Mouse (Mus musculus) heart, postnatal 4 days (tissue): ENCODE results near the gene Arhgap27. TPM values are rescaled to one million over a fixed set of nuclear protein-coding genes. Genes with fewer than 3 reads are reported as not detected.
"Not testable (repeated sequence)": the region's sequence is repeated elsewhere in the genome, so short reads cannot be mapped to it uniquely, and the experiment has no call there.

Source experiments
- DNase-seq: peaks from one replicate; pipeline ENCODE4 v3.0.0; 2021
- total RNA-seq, 2 experiments: library from RNA; stranded (reverse); gene quantifications; 2 replicates each; pipeline ENCODE4 v1.2.3; 2021

Arhgap27 gene
- 10 to 100 TPM; 23.5 to 25.4 TPM for total RNA-seq

DNA sequence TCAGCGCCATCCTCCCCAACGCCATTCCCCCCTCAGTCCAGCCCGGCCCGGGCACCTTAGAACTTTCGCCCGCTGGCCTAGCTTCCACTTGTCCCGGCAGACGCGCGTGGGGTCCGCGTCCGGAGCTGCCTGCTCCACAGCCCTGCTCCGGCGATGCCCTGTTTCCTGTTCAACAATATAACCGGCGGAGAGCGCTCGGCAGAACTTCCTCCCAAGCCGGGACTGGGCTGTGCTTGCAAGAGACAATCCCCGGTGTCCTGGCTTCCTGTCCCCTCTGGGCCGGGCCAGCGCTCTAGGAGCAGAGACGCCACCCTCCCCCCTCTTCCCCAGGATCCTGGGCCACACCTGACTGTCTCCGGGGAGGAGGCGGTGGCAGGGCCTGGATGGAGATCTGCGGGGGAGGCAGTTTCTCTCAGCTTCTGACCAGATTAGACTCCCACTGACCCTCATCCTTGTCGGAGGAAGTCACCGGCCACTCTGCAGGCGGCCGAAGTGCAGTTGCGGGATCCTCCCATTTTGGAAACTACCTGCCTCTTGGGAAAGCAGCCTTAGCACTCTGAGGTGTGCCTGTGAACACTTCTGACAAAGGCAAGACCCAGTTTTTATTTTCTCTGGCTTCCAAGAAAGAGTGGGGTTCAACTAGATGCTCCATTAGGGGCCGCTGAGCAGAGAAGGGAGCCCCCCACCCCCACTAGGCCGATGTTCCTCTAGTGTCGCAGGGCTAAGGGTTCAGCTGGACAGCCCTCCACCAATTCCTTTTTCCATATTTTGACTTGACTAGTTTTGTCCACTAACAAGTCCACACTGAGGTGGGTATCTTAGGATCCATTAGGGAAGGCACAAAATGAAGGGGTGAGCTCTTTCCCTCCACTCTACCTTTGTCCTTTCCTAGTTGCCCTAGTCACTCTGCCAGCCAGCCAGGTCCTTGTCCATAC is at the start of gene Arhgap27:
Gene Arhgap27, minus strand, starts transcription at position 479 of the 935 bp plus-strand sequence.
- DNase-seq: peak; percentile 82

DNA sequence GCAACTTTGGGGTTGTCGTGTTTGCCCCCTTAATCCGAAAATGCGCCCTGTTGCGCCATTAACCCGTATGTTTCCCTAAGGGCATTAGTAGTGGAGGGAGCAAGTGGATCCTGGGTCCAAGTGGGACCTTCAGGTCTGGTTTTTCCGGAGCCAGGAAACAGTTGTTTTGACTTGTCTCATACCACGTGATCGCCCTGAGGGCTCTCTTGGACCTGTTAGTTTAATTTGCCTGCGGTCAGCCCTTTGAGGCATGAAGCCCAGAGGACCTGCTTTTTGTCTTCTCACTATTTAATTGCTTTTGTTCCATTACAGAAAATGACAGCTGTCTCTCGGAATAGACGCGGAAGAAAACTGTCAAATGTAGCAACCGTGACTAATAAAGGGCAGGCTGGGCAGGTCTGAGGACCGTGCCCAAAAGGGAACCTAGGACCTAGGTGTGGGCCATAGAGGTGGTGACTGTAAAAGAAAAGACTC is 49.5 kb upstream of the Arhgap27 start:
- DNase-seq: no peak

DNA sequence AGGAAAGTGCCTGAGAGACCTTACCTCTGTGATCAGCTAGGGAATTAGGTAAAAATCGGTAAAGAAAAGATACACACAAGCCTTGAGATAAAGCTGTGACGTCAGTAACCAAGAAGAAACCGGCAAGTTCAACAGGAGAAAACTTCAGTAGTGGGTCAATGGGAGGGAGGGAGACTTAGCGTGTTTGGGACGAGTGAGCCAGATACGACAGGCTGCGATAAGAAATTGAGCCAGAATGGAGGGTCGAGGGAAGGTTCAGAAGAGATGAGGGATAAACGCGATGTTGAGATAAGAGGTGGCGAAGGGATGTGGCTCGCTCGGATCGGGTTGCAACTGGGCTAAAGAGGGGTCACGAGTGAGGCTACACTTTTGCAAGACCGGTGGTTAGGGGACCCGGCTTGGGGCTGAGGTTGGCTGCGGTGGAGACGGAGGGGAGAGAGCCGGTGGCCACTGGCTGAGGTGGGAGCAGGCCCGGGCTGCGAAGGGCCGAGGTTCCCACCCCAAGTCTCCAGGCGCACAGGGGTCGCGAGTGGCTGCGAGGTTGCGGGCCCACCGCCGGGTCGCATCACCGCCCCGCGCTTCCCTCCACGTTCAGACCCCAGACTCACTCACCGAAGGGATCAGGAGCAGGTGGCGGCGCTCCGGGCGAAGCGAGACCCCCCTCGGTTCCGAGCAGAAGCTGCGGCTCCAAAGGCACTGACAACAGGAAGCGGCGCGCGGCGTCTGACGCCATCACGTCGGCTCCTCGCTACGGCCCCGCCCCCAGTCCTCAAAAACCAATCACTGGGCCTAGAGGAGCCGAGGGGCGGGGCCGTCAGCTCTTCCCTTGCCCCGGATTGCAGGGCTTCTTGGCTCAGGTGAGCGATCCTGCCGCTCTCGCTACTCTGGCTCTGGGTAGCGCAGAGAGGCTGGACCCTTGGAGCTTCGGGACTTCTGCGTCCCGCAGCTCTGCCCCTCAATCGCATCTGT is 48.8 kb upstream of the Arhgap27 start, which contains the start of gene Plekhm1:
Gene Plekhm1, minus strand, starts transcription at position 707 of the 969 bp plus-strand sequence.
- peak; percentile 96 for DNase-seq

DNA sequence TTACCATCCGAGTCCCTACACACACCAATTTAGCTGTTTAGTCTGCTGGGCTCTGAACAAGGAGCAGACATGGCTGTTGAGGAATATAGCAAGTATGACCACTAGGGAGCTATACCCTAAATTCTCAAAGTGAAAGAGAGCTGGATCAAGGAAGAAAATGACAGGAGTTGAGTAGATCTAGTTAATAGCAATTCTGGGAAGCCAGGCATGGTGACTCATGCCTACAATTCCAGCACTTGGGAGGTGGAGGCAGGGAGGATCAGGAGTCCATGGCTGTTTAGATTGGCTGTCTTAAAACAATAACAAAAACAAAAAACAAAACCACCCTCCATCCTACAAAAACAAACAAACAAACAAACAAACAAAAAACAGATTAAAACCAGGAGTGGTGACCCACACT is 47.8 kb upstream of the Arhgap27 start:
- DNase-seq: no peak

DNA sequence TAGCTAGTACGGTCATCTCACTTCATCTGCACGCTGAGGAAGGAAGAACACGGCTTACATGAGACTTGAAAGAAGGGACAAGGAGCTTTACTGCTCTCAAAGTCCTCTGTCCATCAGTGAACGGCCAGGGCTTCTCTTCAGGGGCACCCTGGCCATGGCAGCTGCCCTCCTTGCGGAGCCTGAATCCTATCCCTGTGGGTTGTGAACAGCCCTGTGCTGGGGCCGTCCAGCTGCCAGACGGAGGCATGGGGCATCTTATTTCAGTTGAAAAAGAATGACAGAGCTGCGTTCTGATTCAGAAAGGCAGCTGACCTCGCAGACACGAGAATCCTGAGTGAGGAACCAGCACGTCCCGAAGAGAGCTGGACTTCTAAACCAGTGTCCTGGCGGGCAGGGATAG is 45.4 kb upstream of the Arhgap27 start:
- DNase-seq: no peak

DNA sequence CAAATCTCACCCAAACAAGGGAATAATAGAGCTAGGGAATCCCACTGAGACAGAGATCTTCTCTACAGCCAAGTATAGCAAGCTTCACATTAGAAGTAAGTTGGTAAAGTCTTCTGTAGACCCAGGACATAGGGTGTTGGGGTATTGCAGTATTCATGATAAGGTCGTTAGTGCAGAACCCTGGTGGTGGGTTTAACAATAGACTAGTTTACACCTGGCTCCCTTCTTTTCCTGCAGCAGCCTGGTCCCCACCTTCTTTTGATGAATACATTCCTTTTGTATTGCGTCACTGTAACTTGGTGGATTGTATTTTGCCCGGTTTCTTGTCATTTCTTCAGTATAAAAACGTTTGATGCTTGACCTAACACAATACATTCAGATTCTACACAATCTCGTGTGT is 43.6 kb upstream of the Arhgap27 start:
- not testable (repeated sequence) for DNase-seq

DNA sequence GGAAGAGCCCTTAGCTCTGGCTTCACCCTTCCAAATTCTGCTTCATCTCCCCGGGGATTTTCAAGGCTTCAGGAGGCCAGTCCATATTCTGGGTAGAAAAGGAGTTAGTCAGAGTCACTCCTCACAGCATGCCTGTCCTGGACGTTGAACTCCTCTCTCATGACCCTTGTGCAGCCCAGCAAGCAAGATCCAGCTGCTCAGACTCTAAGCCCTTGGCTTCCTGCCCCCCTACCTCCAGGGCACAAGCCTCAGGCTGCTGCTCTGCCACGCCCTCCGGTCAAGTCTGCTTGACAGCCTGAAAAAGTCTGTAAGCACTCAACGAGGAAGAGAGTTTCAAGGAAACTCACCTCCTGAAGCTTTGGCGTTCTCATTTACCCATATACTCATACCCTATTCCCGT is 43.1 kb upstream of the Arhgap27 start:
- peak; percentile 17 for DNase-seq

DNA sequence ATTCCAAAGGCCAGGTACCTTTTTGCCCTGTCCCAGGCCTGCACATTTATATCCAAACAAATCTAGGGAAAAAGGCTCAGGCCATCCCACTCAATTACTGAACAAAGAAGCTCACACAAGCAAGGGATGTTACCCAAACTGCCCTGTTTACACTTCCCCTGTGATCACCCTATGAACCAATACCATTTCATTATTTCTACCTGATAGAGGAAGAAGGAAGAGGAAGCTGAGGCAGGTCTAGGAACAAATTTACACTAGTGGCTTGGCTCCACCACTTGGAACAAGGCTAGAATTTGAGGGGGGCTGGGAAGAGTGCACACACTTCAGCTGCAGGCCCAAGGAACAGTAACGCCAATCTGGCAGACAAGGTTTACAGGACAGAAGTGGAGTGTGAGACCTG is 42.3 kb upstream of the Arhgap27 start:
- DNase-seq: no peak

DNA sequence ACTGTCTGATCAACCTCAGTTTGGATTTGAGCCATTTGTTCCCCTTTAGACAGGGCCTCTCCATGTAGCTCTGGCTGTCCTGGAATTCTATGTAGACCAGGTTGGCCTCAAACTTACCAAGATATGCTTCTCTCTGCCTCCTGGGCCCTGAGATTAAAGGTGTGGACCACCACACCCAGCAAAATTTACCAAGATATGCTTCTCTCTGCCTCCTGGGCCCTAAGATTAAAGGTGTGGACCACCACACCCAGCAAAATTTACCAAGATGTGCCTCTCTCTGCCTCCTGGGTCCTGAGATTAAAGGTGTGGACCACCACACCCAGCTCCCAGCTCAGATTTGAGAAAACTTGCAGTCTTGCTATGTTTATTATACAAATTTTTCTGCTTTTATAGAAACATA is 41.1 kb upstream of the Arhgap27 start:
- no peak for DNase-seq

DNA sequence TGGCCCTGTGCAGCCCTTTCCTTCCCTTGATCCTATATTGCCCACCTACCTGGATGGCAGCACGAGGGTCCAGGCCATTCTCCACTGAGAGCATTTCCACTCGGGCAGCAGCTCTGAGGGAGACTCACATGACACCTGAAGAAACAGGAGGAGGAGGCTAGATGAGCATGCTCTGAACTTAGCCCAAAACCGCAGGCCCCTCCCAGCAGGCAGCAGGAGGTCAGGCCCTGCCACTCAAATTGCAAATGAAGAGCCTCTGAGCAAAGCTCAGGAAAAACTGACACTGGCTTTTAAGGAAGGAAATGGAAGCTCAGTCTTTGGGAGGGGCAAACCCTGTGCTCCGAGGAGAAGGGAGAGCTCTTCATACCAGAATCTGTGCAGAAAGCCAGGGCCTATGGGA is 40.3 kb upstream of the Arhgap27 start:
- no peak for DNase-seq

DNA sequence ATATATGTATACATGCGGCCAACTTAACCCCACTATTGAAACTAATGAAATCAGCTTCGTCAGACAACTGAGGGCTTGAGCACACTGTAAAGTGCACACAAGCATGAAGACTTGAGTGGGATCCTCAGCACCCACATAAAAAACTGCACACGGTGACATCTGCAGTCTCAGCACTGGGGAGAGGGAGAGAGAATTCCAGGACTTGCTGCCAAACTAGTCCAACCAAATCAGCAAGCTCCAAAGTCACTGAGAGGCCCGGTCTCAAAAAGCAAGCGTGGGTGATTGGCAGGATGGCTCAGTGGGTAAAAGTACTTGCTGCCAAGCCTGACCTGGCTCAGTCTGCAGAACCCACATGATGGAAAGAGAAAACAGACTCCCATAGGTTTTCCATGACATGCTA is 39.2 kb upstream of the Arhgap27 start:
- no peak for DNase-seq

DNA sequence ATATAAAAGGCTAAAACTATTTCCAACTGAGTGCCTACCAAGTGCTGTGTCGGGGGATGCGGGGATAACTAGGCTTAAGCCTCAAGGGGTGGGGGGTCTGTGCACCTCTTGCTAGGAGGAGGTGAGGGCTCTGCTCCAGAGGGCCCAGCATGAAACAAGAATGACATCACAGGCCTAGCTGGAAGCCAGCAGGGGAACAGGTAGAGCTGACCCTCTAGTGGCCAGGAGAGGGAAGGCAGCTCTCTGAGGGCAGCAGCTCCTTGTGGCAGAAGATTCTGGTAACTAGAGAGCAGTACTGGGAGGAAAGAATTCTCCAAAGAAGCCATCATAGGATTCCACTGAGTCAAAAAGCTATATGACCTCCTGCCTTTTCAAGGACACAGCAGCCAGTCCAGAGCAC is 38.7 kb upstream of the Arhgap27 start:
- DNase-seq: peak; percentile 68

DNA sequence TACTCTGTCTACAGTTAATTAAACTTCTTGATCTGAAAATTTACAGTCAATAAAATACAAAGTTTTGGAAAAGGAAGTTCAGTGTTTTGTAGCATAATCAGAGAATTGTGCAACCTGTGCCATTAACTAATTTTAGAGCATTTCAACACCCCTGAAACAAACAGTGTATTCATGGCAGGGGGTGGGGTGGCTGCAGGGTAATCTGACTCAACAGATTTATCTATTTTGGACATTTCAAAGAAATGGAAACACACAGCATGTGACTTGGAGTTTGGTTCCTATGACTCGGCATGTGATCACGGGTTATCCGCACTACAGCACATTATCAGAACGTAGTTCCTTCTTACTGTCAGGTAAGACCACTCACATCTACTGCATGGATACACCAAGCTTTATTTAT is 36.5 kb upstream of the Arhgap27 start:
- no peak for DNase-seq

DNA sequence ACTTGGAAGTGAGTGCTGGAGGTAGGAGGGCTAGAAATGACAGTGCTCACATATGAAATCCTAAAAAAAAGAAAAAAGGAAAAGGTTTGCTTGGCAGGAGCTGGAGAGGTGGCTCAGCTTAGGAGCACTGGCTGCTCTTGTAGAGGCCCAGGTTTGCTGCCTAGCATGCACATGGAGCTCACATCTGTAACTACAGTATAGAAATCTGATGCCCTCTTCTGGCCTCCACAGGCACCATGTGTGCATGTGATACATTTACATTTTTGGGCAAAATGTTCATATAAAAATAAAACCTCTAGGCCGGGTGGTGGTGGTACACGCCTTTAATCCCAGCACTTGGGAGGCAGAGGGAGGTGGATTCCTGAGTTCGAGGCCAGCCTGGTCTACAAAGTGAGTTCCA is 35.6 kb upstream of the Arhgap27 start:
- DNase-seq: peak; percentile 31

DNA sequence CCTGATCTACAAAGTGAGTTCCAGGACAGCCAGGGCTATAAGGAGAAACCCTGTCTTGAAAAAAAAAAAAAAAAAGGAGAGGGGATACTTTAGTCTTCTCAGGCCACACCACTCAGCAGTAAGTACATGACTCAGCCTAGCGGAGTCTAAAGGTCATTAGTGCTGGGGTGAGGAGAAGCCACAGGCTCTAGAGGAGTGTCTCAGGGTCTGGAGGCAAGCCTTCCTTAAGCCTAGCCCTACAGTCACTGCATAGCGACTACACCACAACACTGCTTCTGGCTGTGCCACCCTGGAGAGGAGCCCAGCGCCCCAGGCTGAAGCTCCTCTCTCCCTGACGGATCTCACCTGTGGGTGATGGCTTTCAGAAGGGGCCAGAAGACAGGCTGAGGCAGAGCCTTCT is 33.2 kb upstream of the Arhgap27 start:
- no peak for DNase-seq

DNA sequence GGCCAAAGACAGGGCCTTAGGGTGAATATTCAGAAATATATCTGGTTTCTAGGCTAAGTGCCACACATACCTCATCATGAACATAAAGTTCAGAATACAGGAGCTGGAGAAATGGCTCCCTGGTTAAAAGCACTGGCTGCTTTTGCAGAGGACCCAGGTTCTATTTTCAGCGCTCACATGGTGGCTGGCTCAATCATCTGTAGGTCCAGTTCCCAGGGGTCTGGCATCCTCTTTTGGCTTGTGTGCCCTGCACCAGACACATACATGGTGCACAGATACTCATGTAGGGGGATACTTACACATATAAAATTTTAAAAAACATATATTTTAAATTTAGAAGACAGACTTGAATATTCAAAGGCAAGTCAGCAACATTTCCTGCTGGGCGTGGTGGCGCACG is 32.7 kb upstream of the Arhgap27 start:
- no peak for DNase-seq

DNA sequence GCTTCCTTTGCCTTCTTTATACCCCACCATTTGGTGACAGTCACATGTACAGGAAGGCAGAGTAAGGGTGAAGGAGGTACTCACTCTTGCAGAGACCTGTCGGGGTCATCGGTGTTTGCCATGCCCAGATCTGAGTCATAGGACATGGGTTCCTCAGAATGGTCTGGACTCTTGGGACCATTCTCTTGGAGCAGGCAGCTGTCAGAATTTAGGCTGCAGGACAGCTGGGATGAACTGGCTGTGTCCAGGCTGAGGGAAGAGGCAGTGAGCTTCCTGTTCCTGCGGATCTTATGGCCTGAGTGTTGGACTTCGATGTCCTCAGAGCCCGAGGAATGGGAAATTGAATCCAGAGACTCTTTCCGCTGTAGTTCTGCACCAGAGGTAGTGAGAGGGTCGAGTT is 31.1 kb upstream of the Arhgap27 start:
- no peak for DNase-seq

DNA sequence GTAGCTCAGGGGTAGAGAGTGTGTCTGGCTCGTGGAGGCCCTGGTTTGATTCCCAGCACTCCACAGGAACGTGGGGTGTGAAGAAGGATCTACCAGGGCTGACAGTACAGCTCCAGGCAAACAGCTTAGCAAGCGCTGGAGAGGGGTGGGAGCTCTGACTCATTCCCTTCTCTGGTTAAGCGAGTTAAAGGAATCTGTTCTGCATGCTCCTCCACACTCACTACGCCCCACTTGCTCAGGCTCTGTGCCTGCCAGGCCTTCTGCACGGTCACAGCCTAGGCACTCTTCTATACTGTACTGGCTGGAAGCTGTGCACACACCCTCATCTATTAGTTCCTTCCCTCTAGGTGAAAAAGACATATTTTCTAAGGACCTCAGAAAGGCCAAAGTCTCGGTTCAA is 30.5 kb upstream of the Arhgap27 start:
- no peak for DNase-seq

DNA sequence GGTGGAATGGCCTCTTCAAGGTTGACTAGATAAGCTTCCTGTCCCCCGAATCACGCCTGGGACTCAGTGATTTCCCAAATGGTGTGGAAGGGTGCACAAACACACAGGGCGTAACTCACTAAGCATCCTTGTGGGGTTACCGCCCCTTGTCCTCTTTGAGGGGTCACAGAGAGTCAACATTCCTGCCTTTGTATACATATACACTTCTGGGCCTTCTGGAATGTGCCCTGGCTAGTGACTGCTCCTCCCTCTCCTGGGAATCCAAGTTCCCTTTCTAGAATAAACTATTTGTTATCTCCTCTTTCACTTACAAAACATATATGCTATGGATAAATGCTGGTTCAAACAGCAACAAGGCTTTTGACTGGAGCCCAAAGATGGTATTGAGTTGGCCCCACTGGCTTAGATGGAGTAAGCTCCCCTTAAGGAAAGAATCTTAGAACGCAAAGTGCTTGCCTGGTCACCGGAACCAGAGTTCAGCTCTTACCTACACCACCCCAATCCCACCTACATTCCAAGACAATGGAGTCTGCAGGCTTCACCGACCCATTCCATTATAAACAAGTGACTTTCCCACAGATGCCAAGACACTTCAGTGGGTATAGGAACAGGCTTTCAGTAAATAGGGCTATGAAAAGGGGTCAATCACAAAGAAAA is 24.5 kb upstream of the Arhgap27 start:
- no peak for DNase-seq

DNA sequence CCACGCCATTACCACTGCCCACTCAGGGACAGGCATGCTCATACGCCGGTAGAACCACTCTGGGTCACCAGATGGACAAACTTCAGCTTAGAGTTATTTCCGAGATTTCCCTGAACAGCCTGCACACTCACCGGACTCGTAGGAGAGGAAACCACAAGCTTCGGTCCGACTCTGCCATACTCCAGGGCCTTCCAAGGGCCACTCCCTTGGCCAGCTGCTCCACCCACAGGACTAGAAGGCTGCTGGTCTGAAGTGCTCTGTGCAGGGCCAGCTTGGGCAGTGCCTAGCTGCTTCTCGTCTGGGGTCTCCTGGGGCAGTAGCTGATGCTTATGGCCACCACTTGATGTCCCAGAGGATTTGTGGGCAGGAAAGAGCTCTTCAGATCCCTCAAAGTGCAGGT is 23.3 kb upstream of the Arhgap27 start:
- DNase-seq: no peak

DNA sequence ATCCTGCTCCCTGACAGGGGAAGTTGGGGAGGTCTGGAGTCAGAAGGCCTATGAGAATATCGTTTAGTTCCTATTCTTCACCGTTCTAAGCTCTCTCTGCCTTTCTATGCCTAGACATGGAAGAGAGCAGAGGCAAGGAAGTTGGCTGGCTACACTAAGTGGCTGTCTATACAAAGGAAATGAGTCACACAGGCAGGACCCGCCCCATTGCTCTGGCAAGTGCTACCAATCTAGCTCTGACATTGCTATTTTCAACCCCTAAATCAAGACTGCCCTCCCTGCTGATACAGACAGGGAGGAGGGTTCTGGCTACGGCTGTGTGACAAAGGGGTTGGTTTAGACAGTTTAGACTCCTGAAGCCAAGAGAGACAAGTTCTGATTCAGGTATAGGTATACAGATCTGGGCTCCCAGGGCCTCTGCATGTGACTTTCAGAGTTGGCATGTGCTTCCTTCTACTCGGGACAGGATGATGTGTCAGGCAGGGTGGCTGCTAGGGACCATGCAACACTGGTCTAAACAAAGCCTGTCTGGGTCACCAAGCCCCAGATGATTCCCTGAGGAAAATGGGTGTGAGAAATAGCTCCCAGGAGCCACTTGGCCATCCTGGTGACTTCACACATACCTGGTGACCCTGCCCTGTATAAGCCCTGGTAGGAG is 18.6 kb upstream of the Arhgap27 start:
- peak; percentile 80 for DNase-seq

DNA sequence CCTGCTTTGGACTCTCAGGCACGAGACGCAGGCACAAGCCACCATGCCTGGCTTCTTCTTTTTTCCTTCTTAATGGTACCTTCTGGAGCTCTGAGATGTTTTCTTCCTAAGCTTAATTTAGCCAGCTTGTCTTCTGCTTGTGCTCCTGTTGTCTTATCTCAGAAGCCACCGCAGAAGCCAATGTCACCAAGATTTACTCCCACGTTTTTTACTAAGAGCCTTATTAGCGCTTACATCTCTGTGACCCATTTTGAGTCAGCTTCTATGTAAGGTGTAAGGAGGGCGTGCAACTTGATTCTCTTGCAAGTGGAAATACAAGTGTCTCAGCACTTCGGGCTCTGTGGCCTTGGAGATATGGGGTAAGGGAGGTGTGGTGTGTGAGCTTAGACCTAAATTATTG is 18.0 kb upstream of the Arhgap27 start:
- DNase-seq: no peak
